Mouse (Mus musculus): ENCODE results near the gene Tagln3.
A peak's percentile ranks its signal among the peaks of the same experiment; 100 is the strongest.

The Tagln3 gene

GRCm38 (mm10) chr16:45718296-45718695 is 6.1 kb downstream of the Tagln3 start:
- DNase-seq = no peak

GRCm38 (mm10) chr16:45714489-45715150 is 9.8 kb downstream of the Tagln3 start:
- DNase-seq = no peak

GRCm38 (mm10) chr16:45713878-45714277 is 10.5 kb downstream of the Tagln3 start:
- no peak for DNase-seq

- no peak for DNase-seq
Measured at GRCm38 (mm10) chr16:45713261-45713660, 11.1 kb downstream of the Tagln3 start.

- DNase-seq = peak; percentile 10
Measured at GRCm38 (mm10) chr16:45711263-45711662, 13.1 kb downstream of the Tagln3 start.

GRCm38 (mm10) chr16:45699301-45699700 is 25.1 kb downstream of the Tagln3 start:
- DNase-seq = no peak

- no peak for DNase-seq
Measured at GRCm38 (mm10) chr16:45697996-45698395, 26.4 kb downstream of the Tagln3 start.

GRCm38 (mm10) chr16:45695445-45696160 is 28.8 kb downstream of the Tagln3 start:
- DNase-seq = no peak

- no peak for DNase-seq
Measured at GRCm38 (mm10) chr16:45693558-45693957, 30.9 kb downstream of the Tagln3 start, which contains the start of gene Tmprss7. TSS of gene Tmprss7 (minus strand) at chr16:45693658.

GRCm38 (mm10) chr16:45692851-45693250 is 31.6 kb downstream of the Tagln3 start:
- DNase-seq = no peak

- no peak for DNase-seq
Measured at GRCm38 (mm10) chr16:45690178-45690577, 34.2 kb downstream of the Tagln3 start.

GRCm38 (mm10) chr16:45686833-45687232 is 37.6 kb downstream of the Tagln3 start:
- no peak for DNase-seq

GRCm38 (mm10) chr16:45685295-45685694 is 39.1 kb downstream of the Tagln3 start:
- DNase-seq = no peak

- DNase-seq = peak; percentile 87
Measured at GRCm38 (mm10) chr16:45684815-45685214, 39.6 kb downstream of the Tagln3 start.

- DNase-seq = peak; percentile 39
Measured at GRCm38 (mm10) chr16:45676462-45676861, 47.9 kb downstream of the Tagln3 start.

- no peak for DNase-seq
Measured at GRCm38 (mm10) chr16:45670005-45670404, 54.4 kb downstream of the Tagln3 start.

GRCm38 (mm10) chr16:45668178-45668577 is 56.2 kb downstream of the Tagln3 start:
- DNase-seq = no peak

GRCm38 (mm10) chr16:45666136-45666535 is 58.3 kb downstream of the Tagln3 start:
- DNase-seq = peak; percentile 59

GRCm38 (mm10) chr16:45662381-45662780 is 62.0 kb downstream of the Tagln3 start:
- no peak for DNase-seq

Data from lung, postnatal 36 days (tissue).